Mouse (Mus musculus) lung, postnatal 4 days (tissue): ENCODE measurements around the gene Pjvk.
"Not testable (repeated sequence)": the region's sequence is repeated elsewhere in the genome, so short reads cannot be mapped to it uniquely, and the experiment has no call there.

Experiments used
- DNase-seq, 2 experiments: peaks; one replicate each; pipeline ENCODE4 v3.0.0; 2021

Gene Pjvk

DNA sequence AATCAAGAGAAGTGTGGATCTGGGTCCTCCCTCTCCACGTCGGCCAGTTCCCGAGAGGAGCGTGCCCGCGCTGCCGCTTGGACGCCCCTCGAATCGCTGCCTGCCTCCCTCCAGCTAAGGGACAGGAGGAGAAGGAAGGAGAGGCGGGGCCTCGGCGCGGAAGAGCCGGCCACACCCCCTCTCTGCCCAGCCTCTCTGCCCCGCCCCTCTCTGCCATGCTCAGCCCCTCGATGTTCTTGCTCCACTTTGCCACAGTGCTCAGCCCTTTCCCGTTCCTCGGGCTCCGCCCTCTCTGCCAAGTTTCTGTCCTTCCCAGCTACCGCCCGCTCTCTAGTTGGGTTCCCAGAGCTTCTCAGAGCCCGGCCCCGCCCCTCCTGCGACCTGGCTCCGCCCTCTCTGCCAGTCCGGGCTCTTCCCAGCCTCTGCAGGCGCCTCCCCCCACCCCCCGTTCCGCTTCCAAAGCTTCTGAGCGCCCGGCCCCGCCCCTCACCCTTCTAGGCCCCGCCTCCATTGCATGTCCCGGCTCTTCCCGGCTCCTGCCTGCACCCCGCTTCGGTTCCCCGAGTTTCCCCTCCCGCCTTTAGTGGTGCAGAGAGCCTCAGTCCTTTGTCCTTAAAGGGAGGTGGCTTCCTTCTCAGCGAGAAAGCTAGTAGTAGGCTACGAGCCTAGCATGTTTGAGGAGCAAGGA lies at the start of gene Pjvk, which contains the start of gene Prkra:
Pjvk (plus strand) TSS at position 594 of the 688 bp plus-strand sequence.
Prkra (minus strand) TSS at position 133 of the 688 bp plus-strand sequence.
- peak; percentile 98 to 100 for DNase-seq

DNA sequence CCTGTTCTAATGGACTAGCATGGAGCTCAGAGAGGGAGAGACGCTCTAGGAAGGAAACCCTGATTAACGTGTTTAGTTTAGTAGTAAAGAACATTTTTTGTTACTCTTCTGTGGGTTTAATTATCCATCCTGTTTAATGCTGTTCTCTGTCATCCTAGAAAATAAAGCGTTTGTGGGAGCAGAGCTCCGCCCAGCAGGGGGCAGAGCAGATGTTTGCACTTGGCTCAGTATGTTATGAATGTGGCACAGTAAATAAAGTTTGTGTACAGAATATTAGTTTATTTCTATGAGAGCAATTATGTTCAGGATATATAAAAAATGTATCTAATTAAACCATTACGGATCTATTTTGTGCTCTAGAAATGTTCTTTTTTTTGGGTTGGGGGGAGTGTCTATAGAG lies 49.1 kb upstream of the Pjvk start:
- peak; percentile 11 to 26 for DNase-seq

DNA sequence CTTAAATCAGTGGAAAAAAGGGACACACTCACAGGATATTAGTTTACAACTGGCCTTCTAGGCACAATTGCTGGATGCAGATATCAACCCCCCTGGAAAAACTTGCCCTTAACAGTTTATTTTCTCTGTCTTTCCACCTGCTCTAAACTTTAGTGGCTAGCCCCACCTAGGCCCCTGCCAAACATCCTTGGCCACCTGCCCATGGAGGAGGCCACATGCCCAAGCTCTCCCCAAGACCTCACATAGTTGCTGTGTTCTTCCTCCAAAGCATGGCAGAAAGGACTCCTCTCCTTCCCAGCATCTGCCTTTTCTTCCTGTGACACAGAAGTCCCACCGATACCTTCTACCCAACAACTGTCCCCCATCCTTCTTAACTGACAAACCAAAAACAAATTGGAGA lies 46.0 kb upstream of the Pjvk start:
- no peak for DNase-seq

DNA sequence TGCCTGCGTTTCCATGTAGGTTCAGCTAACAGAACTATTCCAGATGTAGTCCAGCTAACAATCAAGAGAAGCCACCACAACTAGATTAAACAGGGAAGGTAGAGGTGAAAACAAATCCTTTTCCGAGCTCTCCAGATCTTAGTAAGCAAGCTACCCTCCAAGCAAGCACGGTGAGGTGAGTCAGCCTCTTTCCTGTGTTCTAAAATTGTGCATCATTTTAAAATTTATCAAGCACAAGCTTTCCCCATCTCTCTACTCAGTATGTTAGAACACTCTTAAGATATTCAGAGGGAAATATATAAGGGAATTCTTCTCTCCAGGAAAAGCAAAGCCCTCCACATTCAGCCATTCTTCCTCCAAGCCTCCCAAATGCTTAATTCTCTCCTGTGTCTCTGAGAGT lies 41.6 kb upstream of the Pjvk start:
- no peak for DNase-seq

- DNase-seq: peak in 1 of 2 experiments; percentile 21
Observed at GRCm38 (mm10) chr2:76610326-76611104, 37.8 kb upstream of the Pjvk start.

DNA sequence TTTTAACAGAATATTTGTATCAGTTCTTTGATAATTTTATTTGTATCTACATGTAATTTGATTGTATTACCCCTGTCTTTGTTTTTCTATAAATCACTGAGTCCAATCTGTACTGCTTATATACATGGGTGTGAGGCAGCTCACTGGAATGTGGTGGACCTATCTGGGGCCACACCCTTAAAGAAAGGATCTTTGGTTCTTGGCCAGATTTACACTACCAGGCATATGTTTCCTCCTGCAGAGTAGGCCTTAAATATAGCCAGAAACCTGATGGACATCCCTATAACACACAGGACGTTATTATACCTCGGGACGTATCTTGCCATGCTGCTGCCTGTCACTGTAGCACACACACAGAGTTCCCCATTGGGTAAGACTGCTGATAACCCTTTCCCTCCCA lies 36.3 kb upstream of the Pjvk start:
- no peak for DNase-seq

DNA sequence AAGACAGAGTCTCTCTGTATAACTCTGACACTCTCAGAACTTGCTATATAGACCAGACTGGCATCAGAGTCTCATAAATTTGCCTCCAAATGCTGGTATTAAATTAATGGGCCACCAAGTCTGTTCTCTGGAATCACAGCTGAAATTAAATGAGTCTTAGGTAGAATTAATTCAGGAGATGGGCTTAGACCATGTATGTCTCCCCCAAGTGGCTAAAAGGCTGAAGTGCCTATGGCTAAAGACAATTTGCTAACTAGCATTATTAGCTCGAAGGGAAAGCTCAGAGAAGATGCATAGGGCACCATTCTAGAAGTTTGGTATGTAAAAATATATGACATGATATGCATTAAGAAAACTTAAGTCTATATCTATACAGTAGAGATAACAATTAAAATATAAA lies 30.2 kb upstream of the Pjvk start:
- DNase-seq: peak in 1 of 2 experiments; percentile 47

- no peak for DNase-seq
Observed at GRCm38 (mm10) chr2:76620188-76620587, 28.1 kb upstream of the Pjvk start.

- no peak for DNase-seq
Observed at GRCm38 (mm10) chr2:76621724-76622123, 26.6 kb upstream of the Pjvk start.

- DNase-seq: not testable (repeated sequence)
Observed at GRCm38 (mm10) chr2:76622316-76622715, 26.0 kb upstream of the Pjvk start.

DNA sequence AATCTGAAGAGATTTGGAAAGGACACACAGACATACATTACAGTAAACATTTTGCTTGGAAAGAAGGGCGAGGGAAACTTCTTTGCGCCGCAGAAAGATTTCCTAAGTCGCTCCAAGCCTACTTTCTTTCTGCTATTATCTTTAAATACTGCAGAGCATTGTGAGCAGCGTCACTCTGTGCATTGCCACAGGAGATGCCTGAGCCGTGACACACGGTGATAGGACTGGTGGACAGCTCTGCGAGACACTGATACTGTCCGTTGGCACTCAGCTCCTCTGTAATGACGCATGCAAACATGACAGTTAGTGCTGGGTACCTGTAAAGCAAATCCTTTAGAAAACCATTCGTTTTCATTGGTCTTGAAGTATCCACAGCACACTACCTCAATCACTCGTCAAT lies 18.0 kb upstream of the Pjvk start:
- no peak for DNase-seq

DNA sequence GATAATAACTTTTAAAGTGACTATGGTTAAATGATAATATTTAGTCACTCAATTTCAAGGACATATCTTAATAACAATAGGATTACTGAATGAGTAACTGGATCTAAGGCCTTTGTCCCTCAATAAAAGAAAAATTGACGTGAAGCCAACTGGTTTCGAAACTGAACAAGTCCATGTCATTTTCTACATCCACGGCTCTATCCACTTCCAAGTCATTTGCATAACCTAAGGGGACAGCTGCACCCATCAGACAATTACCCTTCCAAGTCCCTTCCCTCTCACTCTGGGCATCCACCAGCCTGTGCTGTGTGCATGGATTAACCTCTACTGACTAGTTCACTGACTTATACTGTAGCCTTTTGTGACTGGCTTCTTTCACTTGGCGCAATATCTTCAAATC lies 16.7 kb upstream of the Pjvk start:
- DNase-seq: no peak

DNA sequence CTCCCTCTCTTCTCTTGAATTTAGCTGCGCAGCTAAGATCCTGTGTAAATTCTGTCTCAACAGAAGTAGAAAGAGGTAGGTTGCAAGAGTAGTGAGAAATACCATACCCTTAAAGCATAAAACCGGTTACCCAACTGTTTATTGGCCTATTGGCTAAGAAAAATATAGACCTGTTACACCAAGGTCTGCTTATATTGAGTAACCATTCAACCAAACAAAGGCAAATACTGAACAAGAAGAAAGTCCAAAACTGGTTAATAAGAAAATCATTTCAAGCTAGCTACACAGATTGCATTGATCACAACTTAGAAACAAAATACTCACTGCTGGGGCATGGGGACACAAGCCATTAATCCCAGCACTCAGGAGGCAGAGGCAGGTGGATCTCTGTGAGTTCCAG lies 8.6 kb upstream of the Pjvk start:
- DNase-seq: no peak

GRCm38 (mm10) chr2:76643801-76644200 lies 4.5 kb upstream of the Pjvk start:
- no peak for DNase-seq

- DNase-seq: no peak
Observed at GRCm38 (mm10) chr2:76647441-76647869, 821 bp upstream of the Pjvk start.

DNA sequence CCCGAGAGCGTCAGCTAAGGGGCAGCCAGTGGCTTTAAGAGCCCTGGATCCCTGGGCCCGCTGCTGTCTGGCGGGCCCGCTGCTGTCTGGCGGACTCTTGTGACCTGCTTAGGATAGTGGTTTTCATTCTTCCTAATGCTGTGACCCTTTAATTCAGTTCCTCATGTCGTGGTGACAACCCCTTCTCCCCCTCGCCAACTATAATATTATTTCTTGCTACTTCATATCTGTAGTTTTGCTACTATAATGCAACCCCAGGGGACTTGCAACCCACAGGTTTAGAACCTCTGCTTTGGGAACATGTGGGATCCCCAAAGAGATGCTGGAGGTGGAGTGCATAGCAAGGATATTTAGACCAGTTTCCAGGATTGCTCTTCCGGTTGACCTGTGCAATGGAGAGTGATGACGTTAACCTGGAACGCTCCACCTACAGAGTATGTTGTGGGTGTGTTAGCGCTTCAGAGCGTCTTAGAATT lies 428 bp downstream of the Pjvk start:
- DNase-seq: no peak

- DNase-seq: no peak
Observed at GRCm38 (mm10) chr2:76653070-76653469, 4.8 kb downstream of the Pjvk start.

DNA sequence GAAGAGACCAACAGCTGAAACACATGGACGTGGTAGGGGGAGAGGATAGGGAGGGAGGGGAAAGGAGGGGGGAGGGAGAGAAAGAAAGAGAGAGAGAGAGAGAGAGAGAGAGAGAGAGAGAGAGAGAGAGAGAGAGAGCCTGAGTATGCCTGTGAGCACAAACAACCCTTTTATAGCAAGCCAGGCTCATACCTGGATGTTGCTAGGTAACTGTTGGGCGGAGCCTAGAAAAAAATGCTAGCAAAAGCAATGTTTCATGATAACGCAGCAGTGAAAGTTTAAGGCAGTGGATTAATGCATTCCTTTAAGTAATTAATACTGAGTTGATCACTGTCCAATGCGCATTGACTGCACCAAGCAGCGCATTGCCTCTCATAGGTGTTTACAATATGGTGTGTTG lies 6.4 kb downstream of the Pjvk start:
- DNase-seq: no peak

DNA sequence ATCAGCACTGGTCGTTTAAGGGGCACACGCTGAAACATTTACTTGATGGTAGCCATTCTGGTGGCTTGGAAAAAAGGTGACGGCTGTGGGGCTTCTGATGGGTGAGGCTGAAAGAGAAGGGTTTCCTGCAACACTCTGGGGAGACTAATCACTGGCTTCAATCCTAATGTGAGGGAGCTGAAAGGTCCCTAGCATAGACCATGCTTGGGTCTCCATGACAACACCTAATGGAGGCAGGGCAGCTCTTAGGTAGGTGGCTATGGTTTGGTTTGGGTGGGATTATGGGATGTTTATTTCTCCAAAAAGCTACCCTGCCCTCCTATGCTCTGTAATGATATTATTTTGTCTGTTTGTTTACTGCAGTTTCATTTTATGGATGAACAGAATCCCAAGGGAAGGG lies 7.2 kb downstream of the Pjvk start:
- DNase-seq: no peak

DNA sequence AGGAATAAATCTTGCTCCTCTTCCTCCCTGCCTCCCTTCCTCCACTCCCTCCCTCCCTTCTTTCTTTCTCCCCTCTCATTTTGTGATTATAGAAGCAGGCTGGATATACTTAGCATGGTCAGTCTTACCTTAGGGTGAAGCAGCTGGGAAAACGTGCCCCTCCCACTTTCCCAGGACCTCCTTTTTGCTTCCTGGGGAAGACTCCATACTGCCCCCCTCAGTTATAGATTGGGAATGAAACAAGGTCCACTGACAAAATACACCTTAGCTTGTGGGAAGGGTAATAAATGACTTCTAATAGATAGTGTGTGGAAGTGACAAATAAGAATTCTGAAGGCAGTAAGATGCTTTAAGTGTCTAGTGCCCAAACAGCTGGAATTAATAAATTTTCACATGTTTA lies 7.7 kb downstream of the Pjvk start:
- peak in 1 of 2 experiments; percentile 19 for DNase-seq

DNA sequence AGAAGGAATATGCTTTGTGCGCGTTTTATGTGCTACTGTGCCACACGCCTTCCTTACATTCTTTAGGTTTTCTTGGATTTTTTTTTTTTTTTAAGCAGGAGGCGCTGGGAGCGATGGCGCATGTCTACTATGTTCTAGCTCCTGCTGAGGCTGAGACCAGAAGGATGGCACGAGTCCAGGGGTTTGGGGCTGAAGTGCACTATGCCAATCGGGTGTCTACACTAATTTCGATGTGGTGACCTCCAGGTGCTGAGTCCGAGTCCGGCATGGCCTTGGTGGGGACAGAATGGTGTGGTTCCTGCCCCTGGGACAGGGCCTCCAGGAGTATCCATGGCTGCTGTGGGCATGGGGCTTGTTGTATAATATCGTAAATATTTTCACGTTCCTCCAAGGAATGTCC lies 10.3 kb downstream of the Pjvk start:
- no peak for DNase-seq

GRCm38 (mm10) chr2:76659419-76659818 lies 11.1 kb downstream of the Pjvk start:
- no peak for DNase-seq

- DNase-seq: no peak
Observed at GRCm38 (mm10) chr2:76665531-76665930, 17.3 kb downstream of the Pjvk start.

DNA sequence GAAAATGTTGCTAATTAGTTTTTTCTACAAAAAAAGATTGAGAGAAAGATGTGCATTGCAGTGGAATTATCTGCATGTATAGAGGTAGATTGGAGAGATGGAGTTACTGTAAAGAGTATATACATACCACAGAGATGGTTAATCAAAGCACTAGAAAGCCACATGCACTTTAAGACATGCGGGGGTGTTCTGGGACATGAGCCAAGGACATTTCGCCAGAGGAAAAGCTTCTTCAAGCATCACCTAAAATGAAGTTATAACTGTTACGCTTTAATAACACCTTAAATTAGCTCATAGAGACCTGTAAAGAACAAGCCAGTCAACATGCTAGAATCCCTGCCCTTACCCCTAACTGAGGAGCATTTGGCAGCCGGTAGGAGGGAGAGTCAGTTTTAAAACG lies 18.9 kb downstream of the Pjvk start:
- DNase-seq: no peak
